13 mouse cellular contexts compared by ENCODE assay signal in genomic region chr9:30151173-30151572, GRCm38 (mm10).
"Had no signal": no experiment of that assay in that cellular context is flagged by ENCODE, and none has a peak within 500 bp of the region (broad histone marks: within the 10 kb centered on the region; RNA-seq: fewer than 3 reads in every experiment).

No protein-coding gene starts in this region.

- DNase-seq: kidney, adult 8-10 months; lung, adult 2 months; lung, postnatal 14 days; right cerebral cortex, postnatal 14 days; thymus, postnatal 36 days had no signal

- H3K9me3 ChIP-seq: limb, embryonic 10.5 days; liver, embryonic 15.5 days; midbrain, embryonic 12.5 days had no signal

- H3K4me2 ChIP-seq: liver, embryonic 11.5 days; liver, embryonic 15.5 days; midbrain, embryonic 12.5 days had no signal

- H3K27ac ChIP-seq: kidney, postnatal 0 days; left cerebral cortex, adult 2 months; limb, embryonic 10.5 days; liver, embryonic 15.5 days; macrophage; midbrain, embryonic 12.5 days had no signal

- H3K4me3 ChIP-seq: left cerebral cortex, adult 2 months; limb, embryonic 10.5 days; liver, embryonic 15.5 days; megakaryocyte, embryonic 14.5 days; midbrain, embryonic 12.5 days had no signal

- H3K27me3 ChIP-seq: liver, embryonic 15.5 days; megakaryocyte, embryonic 14.5 days; midbrain, embryonic 12.5 days had no signal

- H3K36me3 ChIP-seq: limb, embryonic 10.5 days; liver, embryonic 15.5 days; midbrain, embryonic 12.5 days had no signal

- H3K4me1 ChIP-seq: liver, embryonic 15.5 days; megakaryocyte, embryonic 14.5 days had no signal

- H3K9ac ChIP-seq: liver, embryonic 15.5 days; midbrain, embryonic 12.5 days had no signal
